Mouse (Mus musculus): ENCODE data around the gene Trim47.
"Not testable (repeated sequence)": the region's sequence is repeated elsewhere in the genome, so short reads cannot be mapped to it uniquely, and the experiment has no call there.

The Trim47 gene

GRCm38 (mm10) chr11:116138096-116138467, 11.1 kb upstream of the Trim47 start:
- no peak for DNase-seq (ENCODE audit: low spot score)

- DNase-seq (ENCODE audit: low spot score) = no peak
These were observed 7.2 kb upstream of the Trim47 start for GRCm38 (mm10) chr11:116134171-116134570.

- DNase-seq (ENCODE audit: low spot score) = peak; percentile 39
These were observed 6.5 kb upstream of the Trim47 start for GRCm38 (mm10) chr11:116133497-116133896.

- no peak for DNase-seq (ENCODE audit: low spot score)
These were observed 5.6 kb upstream of the Trim47 start for GRCm38 (mm10) chr11:116132366-116133333.

- DNase-seq (ENCODE audit: low spot score) = no peak
These were observed 4.5 kb upstream of the Trim47 start for GRCm38 (mm10) chr11:116131349-116132170.

GRCm38 (mm10) chr11:116130488-116131205, 3.6 kb upstream of the Trim47 start, which contains the start of gene Trim65:
Gene Trim65 (minus strand): TSS chr11:116131128.
- DNase-seq (ENCODE audit: low spot score) = peak; percentile 94

GRCm38 (mm10) chr11:116129993-116130487, 3.0 kb upstream of the Trim47 start:
- no peak for DNase-seq (ENCODE audit: low spot score)

GRCm38 (mm10) chr11:116129091-116129790, 2.2 kb upstream of the Trim47 start:
- no peak for DNase-seq (ENCODE audit: low spot score)

- no peak for DNase-seq (ENCODE audit: low spot score)
These were observed 976 bp upstream of the Trim47 start for GRCm38 (mm10) chr11:116127986-116128385.

GRCm38 (mm10) chr11:116126261-116126660, 749 bp downstream of the Trim47 start:
- DNase-seq (ENCODE audit: low spot score) = no peak

- DNase-seq (ENCODE audit: low spot score) = not testable (repeated sequence)
These were observed 5.2 kb downstream of the Trim47 start for GRCm38 (mm10) chr11:116121731-116122245.

- DNase-seq (ENCODE audit: low spot score) = peak; percentile 62
These were observed 9.2 kb downstream of the Trim47 start for GRCm38 (mm10) chr11:116117819-116118218.

GRCm38 (mm10) chr11:116117241-116117640, 9.8 kb downstream of the Trim47 start:
- DNase-seq (ENCODE audit: low spot score) = no peak

GRCm38 (mm10) chr11:116111611-116112203, 15.3 kb downstream of the Trim47 start:
- DNase-seq (ENCODE audit: low spot score) = no peak

- no peak for DNase-seq (ENCODE audit: low spot score)
These were observed 15.9 kb downstream of the Trim47 start for GRCm38 (mm10) chr11:116111067-116111466.

GRCm38 (mm10) chr11:116110540-116110939, 16.5 kb downstream of the Trim47 start:
- no peak for DNase-seq (ENCODE audit: low spot score)

- peak; percentile 95 for DNase-seq (ENCODE audit: low spot score)
These were observed 16.9 kb downstream of the Trim47 start for GRCm38 (mm10) chr11:116110131-116110530.

- DNase-seq (ENCODE audit: low spot score) = peak; percentile 69
These were observed 17.4 kb downstream of the Trim47 start for GRCm38 (mm10) chr11:116109441-116110081.

GRCm38 (mm10) chr11:116108464-116109137, 18.4 kb downstream of the Trim47 start:
- DNase-seq (ENCODE audit: low spot score) = peak; percentile 76
